Mouse (Mus musculus) fibroblast of lung, adult 2 months (primary cell): ENCODE results near the gene Thsd4.
A peak's percentile ranks its signal among the peaks of the same experiment; 100 is the strongest.

Experiments
- DNase-seq: peaks from one replicate; pipeline ENCODE4 v3.0.0-alpha.2; 2011; ENCODE audit warnings: low read depth

Thsd4 gene

DNA sequence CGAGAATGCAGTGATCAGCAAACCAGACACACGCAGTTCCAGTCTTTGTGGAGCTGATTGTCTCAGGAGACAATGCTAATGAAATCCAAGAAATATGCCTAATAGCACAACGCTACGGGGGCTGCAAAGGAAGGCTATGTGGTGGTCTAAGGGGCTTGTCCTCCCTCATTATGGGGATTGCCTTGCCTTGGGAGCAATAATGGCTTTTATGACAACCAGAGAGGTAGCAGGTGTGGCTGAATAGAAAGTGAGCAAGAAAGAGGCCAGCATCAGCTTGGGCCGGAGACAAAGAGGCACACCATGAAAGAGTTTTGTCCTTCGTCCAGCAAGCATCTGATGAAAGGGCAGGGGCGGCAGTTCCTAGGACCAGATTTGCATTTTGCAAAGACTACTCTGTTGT, 372.9 kb downstream of the Thsd4 start:
- no peak for DNase-seq

DNA sequence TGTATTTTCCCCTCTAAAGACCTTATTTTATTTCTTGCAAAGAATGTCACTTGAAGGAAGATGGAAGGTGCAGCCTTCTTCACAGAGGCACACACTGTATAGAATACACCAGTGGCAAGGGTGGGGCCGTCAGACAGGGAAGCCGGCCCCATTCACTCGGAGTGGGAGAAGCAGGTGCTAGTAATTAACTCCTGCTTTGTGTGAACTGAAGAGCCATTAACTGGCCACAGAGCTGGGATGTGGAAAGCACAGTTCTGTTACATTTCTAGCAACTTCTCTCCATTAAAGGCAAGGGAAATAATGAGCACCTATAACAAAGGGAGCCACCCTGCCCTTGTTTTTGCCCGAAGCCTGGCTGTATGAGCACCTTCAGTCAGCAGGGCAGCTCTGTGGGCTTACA, 374.4 kb downstream of the Thsd4 start:
- DNase-seq = no peak

GRCm38 (mm10) chr9:60143816-60144215, 378.0 kb downstream of the Thsd4 start:
- no peak for DNase-seq

DNA sequence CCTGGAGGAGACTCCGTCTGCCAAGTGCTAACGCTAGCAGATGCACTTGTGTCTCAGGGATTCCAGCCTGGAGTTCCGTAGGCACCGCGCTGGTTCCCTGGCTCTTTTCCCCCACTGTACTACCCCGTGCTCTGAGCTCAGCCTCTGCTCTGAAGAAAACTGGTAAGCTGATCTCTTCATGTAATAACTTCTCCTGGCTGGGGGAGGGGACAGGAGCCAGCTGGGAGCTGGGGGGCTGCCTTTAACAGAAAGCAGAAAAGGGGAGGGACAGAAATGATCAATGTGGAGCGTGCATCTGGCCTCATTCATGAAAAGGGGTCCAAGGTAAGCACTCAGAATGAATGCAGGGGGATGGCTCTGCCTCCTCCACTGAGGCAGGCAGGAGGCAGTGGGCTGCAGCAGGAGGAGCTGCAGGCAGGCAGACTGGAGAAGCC, 380.7 kb downstream of the Thsd4 start:
- DNase-seq = no peak

GRCm38 (mm10) chr9:60140411-60140810, 381.4 kb downstream of the Thsd4 start:
- DNase-seq = no peak

DNA sequence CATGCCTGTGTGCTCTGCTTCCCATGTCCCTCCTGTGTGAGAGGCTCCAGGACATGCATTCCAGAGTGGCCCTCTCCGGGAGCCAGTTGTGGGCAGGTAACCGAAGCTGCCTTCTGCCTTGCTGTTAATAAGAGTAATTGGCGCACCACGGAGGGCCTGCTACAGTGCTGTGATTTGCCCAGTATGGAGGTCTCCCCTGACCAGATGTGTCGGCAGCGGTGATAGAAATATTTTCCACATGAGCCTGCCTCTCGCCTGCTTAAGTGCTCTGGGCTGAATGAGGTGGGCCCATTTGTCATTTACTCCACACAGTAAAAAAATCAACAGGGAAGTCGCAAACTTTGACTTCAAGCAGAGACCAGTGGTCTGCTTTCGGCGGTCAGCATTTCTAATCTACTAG, 382.4 kb downstream of the Thsd4 start:
- no peak for DNase-seq

- no peak for DNase-seq
Measured at GRCm38 (mm10) chr9:60129235-60129991, 392.4 kb downstream of the Thsd4 start.

- DNase-seq = no peak
Measured at GRCm38 (mm10) chr9:60126961-60127360, 394.9 kb downstream of the Thsd4 start.

- DNase-seq = no peak
Measured at GRCm38 (mm10) chr9:60124102-60124501, 397.7 kb downstream of the Thsd4 start.

DNA sequence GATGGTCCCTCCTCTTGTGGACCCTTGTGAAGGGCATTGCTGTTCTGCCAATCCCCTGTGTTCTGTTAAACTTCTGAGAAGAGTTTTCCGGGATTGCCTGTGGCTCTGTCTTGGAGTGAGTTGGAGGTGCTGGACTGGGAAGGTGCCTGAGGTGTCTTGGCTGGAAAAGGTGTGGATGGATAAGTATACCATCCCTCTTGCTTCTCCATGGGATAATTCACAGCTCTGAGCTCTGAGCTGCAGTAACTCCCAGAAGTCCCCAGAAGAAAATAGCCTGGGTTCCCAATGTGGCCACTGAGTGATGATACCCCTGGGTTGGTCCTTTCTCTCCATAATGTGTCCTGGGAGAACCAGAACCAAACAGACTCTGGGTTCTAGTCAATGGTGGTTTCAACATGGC, 398.8 kb downstream of the Thsd4 start:
- no peak for DNase-seq

DNA sequence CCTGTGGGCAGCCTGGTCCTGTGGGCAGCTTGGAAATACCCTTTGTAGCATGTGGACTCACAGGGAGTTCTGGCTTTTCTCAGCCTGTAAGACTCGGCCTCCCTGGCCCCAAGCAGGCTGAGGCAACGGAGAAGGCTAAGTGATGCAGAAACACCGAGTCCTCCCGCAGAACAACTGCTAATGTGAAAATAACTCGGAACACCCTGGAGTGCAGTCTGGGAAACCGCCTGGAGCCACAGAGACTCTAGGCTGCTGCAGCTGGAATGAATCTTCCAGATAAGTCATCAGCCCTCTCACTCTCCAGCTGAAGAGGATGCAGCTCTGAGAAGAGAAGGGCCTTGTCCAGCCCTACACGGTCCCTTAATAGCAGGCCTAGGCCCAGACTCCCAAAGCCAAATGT, 402.0 kb downstream of the Thsd4 start:
- peak; percentile 49 for DNase-seq

DNA sequence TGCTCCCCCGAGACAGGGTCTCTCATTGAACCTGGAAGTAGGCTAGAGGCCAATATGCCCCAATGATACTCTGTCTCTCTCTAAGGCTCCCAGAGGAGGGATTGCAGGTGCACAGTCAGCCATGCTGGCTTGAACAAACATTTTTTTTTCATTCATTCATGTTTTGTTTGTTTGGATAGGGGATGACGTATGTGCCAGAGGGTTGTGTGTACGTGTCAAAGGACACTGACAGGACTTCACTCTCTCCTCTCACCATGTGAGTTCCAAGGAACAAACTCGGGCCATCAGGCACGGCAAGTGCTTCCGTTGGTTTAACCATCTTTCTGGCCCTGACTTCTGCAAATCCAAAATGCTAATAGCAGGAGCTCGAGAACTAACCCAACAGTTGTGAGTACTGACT, 404.0 kb downstream of the Thsd4 start:
- DNase-seq = no peak

DNA sequence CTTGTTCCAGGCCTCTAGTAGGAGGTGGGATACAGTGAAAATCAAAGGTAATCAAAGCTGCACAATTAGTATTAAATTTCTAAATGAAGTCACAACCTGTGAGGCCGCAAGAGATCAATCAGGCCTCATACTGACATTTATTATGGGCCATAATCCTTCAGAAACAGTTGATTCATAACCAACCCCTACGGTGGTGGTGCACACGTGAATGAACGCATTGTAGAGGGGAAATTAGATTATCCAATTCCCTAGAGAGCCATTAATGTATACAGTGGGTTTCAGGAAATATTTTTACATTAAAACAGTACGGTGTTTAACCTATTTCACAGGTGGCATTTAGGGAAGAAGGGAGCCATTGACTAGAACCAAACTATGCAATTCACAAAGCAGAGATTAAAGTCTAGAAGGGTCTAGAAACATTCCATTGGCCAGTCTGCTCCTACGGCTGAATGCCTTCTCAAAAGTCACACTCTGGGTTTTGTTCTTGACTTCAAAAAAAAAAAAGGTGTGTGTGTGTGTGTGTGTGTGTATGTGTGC, 406.1 kb downstream of the Thsd4 start:
- no peak for DNase-seq

DNA sequence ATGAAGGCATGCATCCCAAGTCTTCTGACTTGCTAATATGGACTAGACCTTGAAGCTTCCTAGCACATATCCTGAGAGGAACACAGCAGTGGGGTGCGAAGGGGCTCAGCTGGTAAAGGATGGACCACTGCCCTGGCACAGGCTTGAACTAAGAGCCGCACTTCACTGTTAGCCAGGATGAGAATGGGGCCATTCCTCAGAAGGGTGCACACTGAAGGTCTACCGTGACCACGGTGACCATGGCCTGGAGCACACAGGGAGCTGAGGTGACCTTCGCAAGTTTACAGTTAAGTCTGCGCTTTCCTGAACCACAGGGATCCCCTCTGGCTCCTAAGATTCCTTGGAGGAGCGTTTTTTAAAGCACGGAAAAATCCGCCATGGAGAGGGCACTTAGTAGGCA, 406.5 kb downstream of the Thsd4 start:
- DNase-seq = no peak

- no peak for DNase-seq
Measured at GRCm38 (mm10) chr9:60110200-60110599, 411.6 kb downstream of the Thsd4 start.

DNA sequence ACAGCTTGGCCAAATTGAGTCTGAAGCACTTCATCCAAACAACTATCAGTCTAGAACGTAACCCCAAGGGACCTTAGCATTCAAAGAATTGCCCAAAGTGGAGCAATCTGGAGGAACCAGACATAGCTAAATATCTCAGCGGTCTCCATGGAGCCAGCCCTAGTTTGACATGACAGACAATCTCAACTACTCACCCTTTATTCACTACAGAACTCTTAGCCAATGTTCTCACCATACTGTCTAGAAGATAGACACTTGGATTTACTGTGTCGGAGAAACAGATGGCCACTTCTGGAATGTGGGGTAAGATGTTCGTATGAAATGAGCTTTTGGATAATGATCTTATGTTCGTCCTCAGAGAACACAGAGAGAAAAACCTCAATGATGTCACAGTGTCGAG, 415.2 kb downstream of the Thsd4 start:
- DNase-seq = no peak

DNA sequence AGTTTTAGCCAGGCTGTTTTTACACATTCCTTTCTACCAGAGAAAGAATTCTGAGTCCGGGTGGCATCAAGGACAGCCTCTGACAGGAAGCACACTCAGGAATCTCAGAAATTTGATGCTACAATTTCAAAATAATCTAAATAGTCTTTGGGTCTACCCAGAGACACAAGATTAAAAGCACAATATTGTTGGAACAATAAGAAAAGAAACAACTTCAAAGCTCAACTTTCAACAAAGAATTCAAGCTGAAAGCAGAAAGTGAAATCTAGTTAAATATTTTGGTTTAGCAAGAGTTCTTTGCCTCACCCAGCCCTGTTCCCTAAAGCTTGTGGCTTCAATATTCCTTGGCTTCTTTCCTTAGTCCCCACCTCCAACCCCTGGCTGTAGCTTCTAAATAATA, 415.7 kb downstream of the Thsd4 start:
- DNase-seq = no peak

GRCm38 (mm10) chr9:60094211-60094610, 427.6 kb downstream of the Thsd4 start:
- no peak for DNase-seq

DNA sequence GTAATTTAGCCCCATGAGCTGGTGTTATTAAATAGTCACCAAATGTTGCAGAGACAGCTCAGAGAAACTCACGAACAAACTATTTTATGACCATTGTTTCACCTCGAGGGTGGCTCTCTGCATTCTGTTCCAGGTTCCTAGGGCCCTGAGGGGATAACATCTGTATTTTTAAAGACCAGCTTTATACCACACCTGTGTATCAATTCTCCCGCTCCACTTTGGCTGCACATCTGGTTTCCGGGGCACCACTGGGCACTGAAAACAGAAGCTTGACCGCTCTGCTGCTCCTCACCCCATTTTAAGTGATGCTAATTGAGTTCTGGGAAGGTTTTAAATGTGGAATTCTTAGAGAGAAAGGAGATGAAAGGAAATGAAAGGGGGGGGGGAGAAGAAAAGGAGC, 429.4 kb downstream of the Thsd4 start:
- no peak for DNase-seq

DNA sequence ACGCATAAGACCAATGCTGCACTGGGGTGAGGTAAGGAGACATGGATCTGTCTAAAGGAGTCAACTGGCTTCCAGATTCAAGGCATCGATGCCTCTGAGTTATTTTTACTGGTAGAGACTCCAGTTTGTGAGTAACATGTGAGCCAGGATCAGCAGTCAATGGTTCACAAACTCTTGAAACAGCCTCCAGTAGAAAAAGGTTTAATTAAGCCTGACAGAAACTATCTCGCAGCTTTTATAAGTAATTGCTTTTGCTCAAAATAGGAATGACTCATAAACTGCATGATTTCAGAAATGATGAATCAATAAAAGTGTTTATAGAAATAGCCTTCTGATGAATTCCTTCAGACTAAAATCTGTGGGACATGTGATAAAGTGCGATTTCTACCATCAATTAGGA, 432.4 kb downstream of the Thsd4 start:
- no peak for DNase-seq

- no peak for DNase-seq
Measured at GRCm38 (mm10) chr9:60088101-60088500, 433.7 kb downstream of the Thsd4 start.

DNA sequence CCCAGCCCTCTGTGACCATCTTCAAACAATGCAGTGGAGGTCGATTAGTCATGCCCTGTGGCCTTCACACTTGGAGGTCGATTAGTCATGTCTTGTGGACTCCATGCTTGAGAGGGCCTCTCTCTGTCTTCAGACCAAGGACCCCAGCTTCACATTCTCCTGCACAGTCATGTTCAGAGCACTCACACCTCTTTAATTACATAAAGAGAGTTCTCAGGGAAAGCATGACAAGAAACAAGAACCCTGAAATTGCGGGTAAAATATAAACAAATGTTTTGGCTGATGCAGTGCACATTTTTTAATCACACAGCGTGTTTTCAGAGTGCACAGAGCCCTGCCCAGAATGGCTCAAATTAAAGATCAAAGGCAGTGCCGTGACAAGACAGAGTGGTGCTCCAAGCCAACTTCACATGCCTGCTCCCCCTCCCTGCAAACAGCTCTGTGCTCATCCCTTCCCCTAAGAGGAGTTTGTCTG, 439.7 kb downstream of the Thsd4 start:
- peak; percentile 37 for DNase-seq

GRCm38 (mm10) chr9:60077761-60078160, 444.1 kb downstream of the Thsd4 start:
- no peak for DNase-seq

- no peak for DNase-seq
Measured at GRCm38 (mm10) chr9:60076396-60076795, 445.4 kb downstream of the Thsd4 start.
